Mouse (Mus musculus) neural tube, embryonic 15.5 days (tissue): ENCODE measurements at regions not wholly inside any gene's neighbourhood (a gene's known extent, or its start where the extent isn't known, plus 50 kb on each side); places are given as distances from the start of the nearest gene placed in this dataset.

ENCODE experiments used
- ATAC-seq: fragments of 200-750 bp; cut with Nextera tagmentation; 2 replicates; pipeline ENCODE4 v1.8.0; 2017; ENCODE audit warnings: mild to moderate bottlenecking, moderate TSS enrichment, moderate library complexity; ENCODE audit not compliant: low FRiP score
- H3K27ac ChIP-seq: fragments of 300-500 bp; sonication (generic); replicated peaks from 2 replicates; pipeline ENCODE4 v1.5.1; 2015; ENCODE audit warnings: mild to moderate bottlenecking, inconsistent platforms
- H3K27me3 ChIP-seq: fragments of 300-500 bp; sonication (generic); replicated peaks from 2 replicates; pipeline ENCODE4 v1.6.1; 2015; ENCODE audit warnings: inconsistent platforms
- H3K36me3 ChIP-seq: fragments of 300-500 bp; sonication (generic); 2 replicates; pipeline ENCODE4 v1.6.1; 2015; ENCODE audit warnings: inconsistent platforms
- H3K4me1 ChIP-seq: fragments of 300-500 bp; sonication (generic); 2 replicates; pipeline ENCODE4 v1.6.1; 2015; ENCODE audit warnings: inconsistent platforms
- H3K4me2 ChIP-seq: fragments of 300-500 bp; sonication (generic); 2 replicates; pipeline ENCODE4 v1.6.1; 2015; ENCODE audit warnings: inconsistent platforms, mild to moderate bottlenecking, moderate library complexity
- H3K4me3 ChIP-seq: fragments of 300-500 bp; sonication (generic); replicated peaks from 2 replicates; pipeline ENCODE4 v1.5.1; 2015; ENCODE audit warnings: mild to moderate bottlenecking, inconsistent platforms
- H3K9ac ChIP-seq: fragments of 300-500 bp; sonication (generic); replicated peaks from 2 replicates; pipeline ENCODE4 v1.6.1; 2015; ENCODE audit warnings: mild to moderate bottlenecking, inconsistent platforms
- H3K9me3 ChIP-seq: fragments of 300-500 bp; sonication (generic); replicated peaks from 2 replicates; pipeline ENCODE4 v1.6.1; 2016; ENCODE audit warnings: inconsistent platforms
- WGBS: fragments of 180-500 bp; shearing (Covaris S2); methylation state at CpG from one replicate; pipeline ENCODE4 v1.1.7; 2015; ENCODE audit warnings: mixed read lengths; 5-methylcytosine and 5-hydroxymethylcytosine counted together

- no peak overlapping the region for H3K4me2 ChIP-seq
- H3K9ac ChIP-seq, result no peak overlapping the region
- no peaks in the 10 kb centered on the region for H3K9me3 ChIP-seq
- no peak overlapping the region for H3K4me3 ChIP-seq
- no peak overlapping the region for H3K27ac ChIP-seq
- no peaks in the 10 kb centered on the region for H3K4me1 ChIP-seq
- ATAC-seq, result no peak
- no peaks in the 10 kb centered on the region for H3K27me3 ChIP-seq
- no peaks in the 10 kb centered on the region for H3K36me3 ChIP-seq
- WGBS, result 88% methylated on average over 1 of the region's 1 CpGs
These were observed 1445.6 kb downstream of the Gsdmc2 start for GRCm38 (mm10) chr15:62399381-62399780.

GRCm38 (mm10) chr15:62397009-62397408, 1448.0 kb downstream of the Gsdmc2 start:
- Histone ChIP-seq H3K27ac (no peak overlapping the region), H3K36me3 (no peaks in the 10 kb centered on the region), H3K27me3 (no peaks in the 10 kb centered on the region), H3K4me1 (no peaks in the 10 kb centered on the region), H3K9me3 (no peaks in the 10 kb centered on the region), H3K9ac (no peak overlapping the region), H3K4me3 (no peak overlapping the region), H3K4me2 (no peak overlapping the region)
- no peak for ATAC-seq
- WGBS, result 81% methylated on average over 7 of the region's 7 CpGs

GRCm38 (mm10) chr15:62395377-62395776, 1449.6 kb downstream of the Gsdmc2 start:
- 97% methylated on average over 2 of the region's 2 CpGs for WGBS
- Histone ChIP-seq H3K36me3 (no peaks in the 10 kb centered on the region), H3K4me2 (no peak overlapping the region), H3K9me3 (no peaks in the 10 kb centered on the region), H3K27me3 (no peaks in the 10 kb centered on the region), H3K9ac (no peak overlapping the region), H3K27ac (no peak overlapping the region), H3K4me3 (no peak overlapping the region), H3K4me1 (no peaks in the 10 kb centered on the region)
- ATAC-seq, result no peak

GRCm38 (mm10) chr15:62393416-62393815, 1451.6 kb downstream of the Gsdmc2 start:
- Histone ChIP-seq H3K36me3 (no peaks in the 10 kb centered on the region), H3K4me1 (no peaks in the 10 kb centered on the region), H3K4me2 (no peak overlapping the region), H3K9me3 (no peaks in the 10 kb centered on the region), H3K27ac (no peak overlapping the region), H3K9ac (no peak overlapping the region), H3K27me3 (no peaks in the 10 kb centered on the region), H3K4me3 (no peak overlapping the region)
- no peak for ATAC-seq
- WGBS, result 90% methylated on average over 3 of the region's 3 CpGs

GRCm38 (mm10) chr15:62392839-62393238, 1452.1 kb downstream of the Gsdmc2 start:
- H3K27me3 ChIP-seq, result no peaks in the 10 kb centered on the region
- no peaks in the 10 kb centered on the region for H3K36me3 ChIP-seq
- H3K4me3 ChIP-seq, result no peak overlapping the region
- WGBS, result 50% methylated on average over 1 of the region's 1 CpGs
- H3K4me1 ChIP-seq, result no peaks in the 10 kb centered on the region
- H3K4me2 ChIP-seq, result no peak overlapping the region
- no peak for ATAC-seq
- no peak overlapping the region for H3K9ac ChIP-seq
- H3K27ac ChIP-seq, result no peak overlapping the region
- H3K9me3 ChIP-seq, result no peaks in the 10 kb centered on the region

GRCm38 (mm10) chr15:62392381-62392780, 1452.6 kb downstream of the Gsdmc2 start:
- ATAC-seq, result no peak
- no peak overlapping the region for H3K4me2 ChIP-seq
- no peak overlapping the region for H3K4me3 ChIP-seq
- H3K9me3 ChIP-seq, result no peaks in the 10 kb centered on the region
- 74% methylated on average over 3 of the region's 3 CpGs for WGBS
- H3K9ac ChIP-seq, result no peak overlapping the region
- no peaks in the 10 kb centered on the region for H3K4me1 ChIP-seq
- H3K36me3 ChIP-seq, result no peaks in the 10 kb centered on the region
- H3K27ac ChIP-seq, result no peak overlapping the region
- H3K27me3 ChIP-seq, result no peaks in the 10 kb centered on the region

- Histone ChIP-seq H3K4me1 (no peaks in the 10 kb centered on the region), H3K9me3 (no peaks in the 10 kb centered on the region), H3K4me3 (no peak overlapping the region), H3K4me2 (no peak overlapping the region), H3K36me3 (no peaks in the 10 kb centered on the region), H3K27me3 (no peaks in the 10 kb centered on the region), H3K27ac (no peak overlapping the region), H3K9ac (no peak overlapping the region)
- WGBS, result 90% methylated on average over 3 of the region's 3 CpGs
- ATAC-seq, result no peak
These were observed 1455.4 kb downstream of the Gsdmc2 start for GRCm38 (mm10) chr15:62389431-62390105.

GRCm38 (mm10) chr15:62382233-62382632, 1459.4 kb upstream of the A1bg start:
- no peaks in the 10 kb centered on the region for H3K9me3 ChIP-seq
- H3K4me1 ChIP-seq, result no peaks in the 10 kb centered on the region
- WGBS, result 92% methylated on average over 2 of the region's 2 CpGs
- ATAC-seq, result no peak
- no peaks in the 10 kb centered on the region for H3K27me3 ChIP-seq
- H3K4me3 ChIP-seq, result no peak overlapping the region
- H3K9ac ChIP-seq, result no peak overlapping the region
- H3K36me3 ChIP-seq, result no peaks in the 10 kb centered on the region
- H3K4me2 ChIP-seq, result no peak overlapping the region
- no peak overlapping the region for H3K27ac ChIP-seq

GRCm38 (mm10) chr15:62374641-62375040, 1451.8 kb upstream of the A1bg start:
- no peak overlapping the region for H3K4me2 ChIP-seq
- no peak overlapping the region for H3K27ac ChIP-seq
- no peaks in the 10 kb centered on the region for H3K36me3 ChIP-seq
- H3K4me3 ChIP-seq, result no peak overlapping the region
- ATAC-seq, result no peak
- H3K9ac ChIP-seq, result no peak overlapping the region
- H3K9me3 ChIP-seq, result no peaks in the 10 kb centered on the region
- H3K4me1 ChIP-seq, result no peaks in the 10 kb centered on the region
- H3K27me3 ChIP-seq, result no peaks in the 10 kb centered on the region
- 93% methylated on average over 3 of the region's 3 CpGs for WGBS

GRCm38 (mm10) chr15:62361171-62361570, 1438.4 kb upstream of the A1bg start:
- H3K4me3 ChIP-seq, result no peak overlapping the region
- no peaks in the 10 kb centered on the region for H3K4me1 ChIP-seq
- H3K27me3 ChIP-seq, result no peaks in the 10 kb centered on the region
- ATAC-seq, result no peak
- no peak overlapping the region for H3K9ac ChIP-seq
- H3K9me3 ChIP-seq, result no peaks in the 10 kb centered on the region
- H3K27ac ChIP-seq, result no peak overlapping the region
- no peaks in the 10 kb centered on the region for H3K36me3 ChIP-seq
- no peak overlapping the region for H3K4me2 ChIP-seq

GRCm38 (mm10) chr15:62358338-62359239, 1435.8 kb upstream of the A1bg start:
- 78% methylated on average over 8 of the region's 8 CpGs for WGBS
- H3K9ac ChIP-seq, result no peak overlapping the region
- H3K9me3 ChIP-seq, result no peaks in the 10 kb centered on the region

GRCm38 (mm10) chr15:62353786-62354185, 1431.0 kb upstream of the A1bg start:
- Histone ChIP-seq H3K4me1 (no peaks in the 10 kb centered on the region), H3K9ac (no peak overlapping the region), H3K27ac (no peak overlapping the region), H3K4me2 (no peak overlapping the region), H3K36me3 (no peaks in the 10 kb centered on the region), H3K9me3 (no peaks in the 10 kb centered on the region), H3K4me3 (no peak overlapping the region), H3K27me3 (no peaks in the 10 kb centered on the region)
- no peak for ATAC-seq
- 82% methylated on average over 4 of the region's 4 CpGs for WGBS

More at GRCm38 (mm10) chr15:62358338-62359239, 1435.8 kb upstream of the A1bg start:
- Histone ChIP-seq H3K4me2 (no peak overlapping the region), H3K27ac (no peak overlapping the region), H3K27me3 (no peaks in the 10 kb centered on the region), H3K4me1 (no peaks in the 10 kb centered on the region), H3K4me3 (no peak overlapping the region), H3K36me3 (no peaks in the 10 kb centered on the region)
- no peak for ATAC-seq
